ENCODE assay signal across 18 mouse cellular contexts in the genomic region with DNA sequence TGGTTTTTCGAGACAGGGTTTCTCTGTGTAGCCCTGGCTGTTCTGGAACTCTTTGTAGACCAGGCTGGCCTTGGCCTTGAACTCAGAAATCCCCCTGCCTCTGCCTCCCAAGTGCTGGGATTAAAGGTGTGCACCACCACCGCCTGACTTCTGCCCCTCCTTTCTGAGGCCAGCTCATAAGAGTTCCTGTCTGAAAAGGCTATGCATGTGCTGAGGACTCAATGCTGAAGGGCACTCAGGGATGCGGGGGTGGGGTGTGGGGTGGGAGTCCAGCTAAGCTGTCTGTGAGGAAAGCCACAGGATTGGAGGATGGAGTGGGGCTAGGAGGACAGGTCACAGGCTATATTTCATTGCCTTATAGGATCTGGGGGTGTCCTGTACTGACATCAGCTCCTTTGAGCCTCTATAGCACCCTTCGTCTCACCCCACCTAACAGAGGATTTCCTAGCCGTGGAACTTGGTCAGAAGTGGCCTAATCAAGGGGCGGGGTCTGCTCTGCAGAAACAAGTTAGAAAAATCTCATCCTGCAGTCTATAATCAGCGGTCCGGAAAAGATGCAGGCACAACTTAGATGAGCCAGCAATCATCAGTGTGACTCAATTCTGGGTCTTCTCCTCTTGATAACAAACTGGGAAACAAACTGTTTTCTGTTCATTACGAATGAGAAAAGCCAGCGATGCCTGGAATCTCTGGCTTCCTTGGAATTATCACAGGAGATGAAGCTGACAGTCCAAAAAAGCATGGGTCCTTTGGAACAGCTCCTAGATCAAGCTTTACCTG. TPM values are rescaled to one million over a fixed set of nuclear protein-coding genes. Genes with fewer than 3 reads are reported as not detected.
DNase-seq lines count a peak whose midpoint lies in the region; ATAC-seq lines count a peak whose summit lies in the region.
"Had no signal": no experiment of that assay in that cellular context is flagged by ENCODE, and none has a peak within 500 bp of the region (broad histone marks: within the 10 kb centered on the region; RNA-seq: fewer than 3 reads in every experiment).

No protein-coding gene starts in this region.

- no peaks in the 10 kb centered on the region for H3K9me3 ChIP-seq in forebrain, embryonic 14.5 days (replicated peaks; ENCODE audit: control insufficient read depth, low read length)
- H3K9me3 ChIP-seq: embryonic facial prominence, embryonic 10.5 days; embryonic facial prominence, embryonic 12.5 days; forebrain, embryonic 13.5 days; G1E had no signal

- no peak overlapping the region for H3K27ac ChIP-seq in forebrain, embryonic 14.5 days (ENCODE audit: low read depth, low read length)
- H3K27ac ChIP-seq: embryonic facial prominence, embryonic 10.5 days; embryonic facial prominence, embryonic 12.5 days; forebrain, embryonic 13.5 days had no signal

- WGBS in forebrain, embryonic 14.5 days = 80% methylated on average over 10 of the region's 10 CpGs

- no peak overlapping the region for H3K9ac ChIP-seq in forebrain, embryonic 14.5 days (ENCODE audit: low read length)
- H3K9ac ChIP-seq: embryonic facial prominence, embryonic 12.5 days; forebrain, embryonic 13.5 days had no signal

- H3K27me3 ChIP-seq in forebrain, embryonic 14.5 days (replicated peaks; ENCODE audit: control insufficient read depth, insufficient read depth, low read length) = no peaks in the 10 kb centered on the region
- H3K27me3 ChIP-seq: embryonic facial prominence, embryonic 12.5 days; forebrain, embryonic 13.5 days had no signal

- no peak overlapping the region for H3K4me2 ChIP-seq in forebrain, embryonic 14.5 days (ENCODE audit: low read length)
- H3K4me2 ChIP-seq: embryonic facial prominence, embryonic 12.5 days; forebrain, embryonic 13.5 days had no signal

- H3K4me3 ChIP-seq in forebrain, embryonic 14.5 days (ENCODE audit: low read depth, low read length) = no peak overlapping the region
- H3K4me3 ChIP-seq: embryonic facial prominence, embryonic 10.5 days; embryonic facial prominence, embryonic 12.5 days; forebrain, embryonic 13.5 days had no signal

- ATAC-seq in forebrain, embryonic 14.5 days = no peak
- ATAC-seq: activated CD4-positive, CD25-positive, alpha-beta regulatory T cell, adult 4 months; forebrain, embryonic 13.5 days; forebrain, embryonic 16.5 days had no signal

- H3K36me3 ChIP-seq in forebrain, embryonic 14.5 days (ENCODE audit: control insufficient read depth, insufficient read depth, low read length) = no peaks in the 10 kb centered on the region
- H3K36me3 ChIP-seq: embryonic facial prominence, embryonic 10.5 days; embryonic facial prominence, embryonic 12.5 days; G1E had no signal

- DNase-seq in ES-CJ7 (ENCODE audit: low read depth, low spot score) = peak; percentile 75
- peak; percentile 67 for DNase-seq in Muller cell, postnatal 12 days (ENCODE audit: inconsistent ontology term)
- no peak for DNase-seq in yolk sac, embryonic 10.5 days (ENCODE audit: low spot score)
- no peak for DNase-seq in forebrain, embryonic 14.5 days (ENCODE audit: low spot score)
- no peak for DNase-seq in spleen, postnatal 10 days (ENCODE audit: low spot score in 2 of 2)
- DNase-seq: adrenal gland, adult 8-10 months; adrenal gland, postnatal 25 days; cerebellum, adult 11 months; cerebellum, adult 2 months; cerebellum, adult 9-10 months; cerebellum, postnatal 10 days; cerebellum, postnatal 25 days had no signal

- H3K4me1 ChIP-seq in forebrain, embryonic 14.5 days (ENCODE audit: control insufficient read depth, insufficient read depth, low read length) = no peaks in the 10 kb centered on the region
- H3K4me1 ChIP-seq: embryonic facial prominence, embryonic 12.5 days; forebrain, embryonic 13.5 days had no signal

RNA-seq across cellular contexts. Expression of a gene that starts 7.6 kb away (rescaled TPM):
- 0.14 and 0.32 TPM in 2 replicates for polyA plus RNA-seq in forebrain, embryonic 14.5 days (2014; fragmentation: Nextera tagmentation; extraction: Ambion mirVana)

RNA-seq across cellular contexts. Expression of a gene that starts 50.3 kb away (rescaled TPM):
- 153 and 164 TPM in 2 replicates for polyA plus RNA-seq in forebrain, embryonic 14.5 days (2014; fragmentation: Nextera tagmentation; extraction: Ambion mirVana)

Comparison
In these comparisons a context has a peak if more than half of its experiments do, and no peak if none do; other contexts are left out.
1. DNase-seq: peak in ES-CJ7 (single experiment) and Muller cell, postnatal 12 days (single experiment); none in yolk sac, embryonic 10.5 days (single experiment), forebrain, embryonic 14.5 days (single experiment) and spleen, postnatal 10 days (0 of 2).